Mouse (Mus musculus) cerebellum, adult 2 months (tissue): ENCODE data around the gene Cacna1h.

Experiments
- CTCF ChIP-seq: fragments of 200-500 bp; IDR thresholded peaks from 2 replicates; pipeline ENCODE4 v1.5.1; 2011; ENCODE audit warnings: low read depth, mild to moderate bottlenecking, control low read depth, low read length, moderate library complexity, borderline replicate concordance; ENCODE audit not compliant: insufficient read depth
- POLR2A ChIP-seq: fragments of 200-500 bp; IDR thresholded peaks from 2 replicates; pipeline ENCODE4 v1.6.1; 2011; ENCODE audit warnings: low read length, control low read depth, borderline replicate concordance; ENCODE audit not compliant: insufficient read depth

DNA sequence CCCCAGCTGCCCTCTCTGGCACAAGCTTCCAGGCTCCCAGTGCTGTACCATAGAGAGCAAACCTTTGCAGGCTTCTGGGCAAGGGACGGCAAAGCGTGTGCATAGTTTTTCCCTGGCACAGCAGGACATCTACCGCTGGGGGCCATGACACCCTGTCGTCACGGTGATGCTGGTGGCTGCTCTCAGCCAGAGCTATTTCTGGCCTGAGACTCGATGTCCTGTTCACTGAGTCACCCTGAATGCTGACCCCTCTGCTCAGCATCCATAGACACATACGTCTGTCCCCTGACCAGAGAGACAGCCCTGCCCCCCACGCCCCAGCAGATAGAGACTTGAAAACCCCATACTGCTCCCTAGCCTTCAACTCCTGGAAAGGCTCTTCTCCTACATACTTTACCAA lies 46.6 kb upstream of the Cacna1h start:
- no peak for TF ChIP-seq POLR2A
- TF ChIP-seq CTCF = no peak
